Mouse (Mus musculus) liver, adult (tissue): ENCODE results near the gene Cldn34c4.

Source experiments
- GATA4 ChIP-seq: IDR thresholded peaks from 2 replicates; pipeline ENCODE4 v1.6.1; 2014; ENCODE audit warnings: mild to moderate bottlenecking, low read length; ENCODE audit not compliant: insufficient replicate concordance

Cldn34c4 gene

DNA sequence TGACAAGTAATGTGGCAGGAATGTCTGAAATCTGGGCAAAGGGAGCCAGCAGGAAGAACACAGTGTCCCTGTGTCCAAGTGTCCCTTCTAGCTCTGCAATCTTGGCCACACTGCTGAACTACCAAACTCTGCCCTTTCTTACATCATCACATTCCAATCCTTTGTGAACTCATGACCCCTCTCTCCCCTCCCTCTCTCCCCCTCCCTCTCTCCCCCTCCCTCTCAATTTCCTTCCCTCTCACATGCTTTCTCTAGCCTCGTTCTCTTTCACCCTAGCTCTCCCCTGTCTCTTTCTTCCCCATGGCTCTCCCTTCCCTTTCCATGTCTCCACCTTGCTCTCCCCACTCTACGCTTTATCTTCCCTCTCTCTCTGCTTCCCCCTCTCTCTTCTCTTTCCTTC is at the start of gene Cldn34c4:
TSS of gene Cldn34c4 (minus strand) at position 101 of the 400 bp plus-strand sequence.
- TF ChIP-seq GATA4 = no peak

DNA sequence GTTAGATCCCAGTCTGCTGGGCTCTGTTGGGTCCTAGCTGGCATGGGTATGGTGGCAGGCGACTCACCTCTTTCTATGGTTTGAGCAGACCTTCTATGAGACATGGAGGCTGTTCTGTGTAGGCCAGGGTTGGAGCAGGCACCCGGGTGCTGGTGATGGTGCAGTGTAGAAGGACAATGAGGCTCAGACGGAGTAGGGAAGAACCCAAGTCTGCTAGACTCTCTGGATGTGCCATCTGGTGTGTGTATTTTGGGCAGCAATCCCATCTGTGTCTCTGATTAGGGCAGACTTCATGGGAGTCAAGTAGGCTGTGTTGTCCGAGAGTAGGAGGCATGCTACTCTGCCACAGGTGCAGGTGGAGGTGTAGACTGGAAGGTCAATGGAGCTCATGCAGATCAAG is 10.7 kb upstream of the Cldn34c4 start:
- no peak for TF ChIP-seq GATA4
